Mouse (Mus musculus) liver, adult 2 months (tissue): Measurements from ENCODE around the gene Barx2. TPM values are rescaled to one million over a fixed set of nuclear protein-coding genes. Genes with fewer than 3 reads are reported as not detected.
A peak's percentile ranks its signal among the peaks of the same experiment; 100 is the strongest.

Experiments used
- DNase-seq: peaks from one replicate; pipeline ENCODE4 v3.0.0-alpha.2; 2011; ENCODE audit warnings: low read depth, low spot score; ENCODE audit errors: extremely low read depth
- H3K27ac ChIP-seq: fragments of 200-500 bp; replicated peaks from 2 replicates; pipeline ENCODE4 v1.5.1; 2012; ENCODE audit warnings: low read depth, mild to moderate bottlenecking, control low read depth, inconsistent platforms, low read length; ENCODE audit not compliant: insufficient read depth
- H3K27me3 ChIP-seq: fragments of 200-500 bp; 2 replicates; pipeline ENCODE4 v1.6.1; 2012; ENCODE audit warnings: mild to moderate bottlenecking, moderate library complexity, low read length, inconsistent platforms; ENCODE audit not compliant: control insufficient read depth, insufficient read depth
- H3K36me3 ChIP-seq: fragments of 200-500 bp; 2 replicates; pipeline ENCODE4 v1.6.1; 2012; ENCODE audit warnings: low read length, inconsistent platforms; ENCODE audit not compliant: control insufficient read depth, insufficient read depth
- H3K4me1 ChIP-seq: fragments of 200-500 bp; 2 replicates; pipeline ENCODE4 v1.6.1; 2011; ENCODE audit warnings: low read length; ENCODE audit not compliant: control insufficient read depth, insufficient read depth
- H3K4me3 ChIP-seq: fragments of 200-500 bp; 2 replicates; pipeline ENCODE4 v1.5.1; 2011; ENCODE audit warnings: low read depth, mild to moderate bottlenecking, control low read depth, low read length, moderate library complexity; ENCODE audit not compliant: insufficient read depth
- H3K79me2 ChIP-seq: fragments of 200-500 bp; 2 replicates; pipeline ENCODE4 v1.6.1; 2012; ENCODE audit warnings: inconsistent platforms, mild to moderate bottlenecking, low read length, moderate library complexity; ENCODE audit not compliant: control insufficient read depth, insufficient read depth
- H3K9ac ChIP-seq: fragments of 200-500 bp; 2 replicates; pipeline ENCODE4 v1.6.1; 2012; ENCODE audit warnings: low read depth, mild to moderate bottlenecking, control low read depth, inconsistent platforms, low read length
- CTCF ChIP-seq: fragments of 200-500 bp; IDR thresholded peaks from 2 replicates; pipeline ENCODE4 v1.5.1; 2011; ENCODE audit warnings: low read depth, low read length, control low read depth
- POLR2A ChIP-seq: fragments of 200-500 bp; IDR thresholded peaks from 2 replicates; pipeline ENCODE4 v1.6.1; 2011; ENCODE audit warnings: low read length, control low read depth; ENCODE audit not compliant: insufficient read depth; ENCODE audit errors: extremely low read depth
- WGBS: fragments of 180-500 bp; shearing (Covaris S2); methylation state at CpG from one replicate; pipeline ENCODE4 v1.1.7; 2018; 5-methylcytosine and 5-hydroxymethylcytosine counted together
- polyA plus RNA-seq: library from polyadenylated mRNA; depleted of rRNA; stranded (reverse); fragments of >200 nt; gene quantifications from 2 replicates; pipeline ENCODE4 v1.2.3, GENCODE M21; 2012
- total RNA-seq: library from RNA; depleted of rRNA; stranded (reverse); fragments of >200 nt; gene quantifications from 2 replicates; pipeline ENCODE4 v1.2.3, GENCODE M21; 2014

Gene Barx2
- total and polyA plus RNA-seq, 2 experiments: 0.09 TPM; not detected in 1

DNA sequence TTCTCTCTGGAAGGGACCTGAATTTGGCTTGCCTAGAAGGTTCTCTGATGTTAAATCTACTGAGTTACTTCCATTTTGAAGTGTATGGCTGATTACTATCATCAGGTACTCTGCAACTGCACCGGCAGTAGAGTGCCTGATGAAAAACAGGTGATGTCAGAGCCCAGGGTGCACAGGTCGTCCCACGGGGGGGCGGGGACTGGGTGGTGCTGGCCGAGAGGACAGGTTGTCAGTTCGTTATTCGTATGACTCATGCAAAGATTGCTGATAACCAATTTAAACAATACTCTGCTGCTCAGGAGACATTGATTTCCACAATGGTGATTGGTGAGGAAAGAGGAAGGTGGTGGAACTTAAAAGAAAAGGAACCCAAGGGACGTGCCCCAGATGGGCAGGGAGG is 61.6 kb downstream of the Barx2 start:
- DNase-seq: peak; percentile 19
- H3K4me1 ChIP-seq: no peaks in the 10 kb centered on the region; the same call in 1 of the 2 replicates
- no peaks in the 10 kb centered on the region for H3K27me3 ChIP-seq
- H3K79me2 ChIP-seq: no peaks in the 10 kb centered on the region
- H3K36me3 ChIP-seq: no peaks in the 10 kb centered on the region
- TF ChIP-seq CTCF (no peak), POLR2A (no peak)
- 17% methylated on average over 8 of the region's 8 CpGs for WGBS
- no peak overlapping the region for H3K27ac ChIP-seq
- no peak overlapping the region for H3K4me3 ChIP-seq
- H3K9ac ChIP-seq: no peak overlapping the region

DNA sequence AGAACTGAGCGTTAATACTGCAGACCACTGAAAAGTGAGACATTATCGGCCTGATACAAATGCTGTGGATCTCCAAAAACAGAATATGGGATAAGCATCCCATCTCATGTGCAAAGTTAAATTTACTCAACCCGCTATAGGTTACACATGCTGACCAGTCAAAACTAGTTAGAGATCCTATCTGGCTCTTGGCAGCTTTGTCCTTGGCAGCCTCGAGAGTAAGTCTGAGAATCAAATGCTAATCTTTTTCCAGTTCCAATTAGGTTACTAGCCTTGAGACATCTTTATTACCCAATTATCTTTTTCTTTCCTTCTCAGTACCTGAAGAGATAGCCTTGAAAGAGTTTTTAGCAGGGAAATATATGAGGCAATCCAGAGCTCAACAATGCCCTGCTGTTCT is 62.6 kb downstream of the Barx2 start:
- DNase-seq: no peak
- 86% methylated on average over 4 of the region's 4 CpGs for WGBS

DNA sequence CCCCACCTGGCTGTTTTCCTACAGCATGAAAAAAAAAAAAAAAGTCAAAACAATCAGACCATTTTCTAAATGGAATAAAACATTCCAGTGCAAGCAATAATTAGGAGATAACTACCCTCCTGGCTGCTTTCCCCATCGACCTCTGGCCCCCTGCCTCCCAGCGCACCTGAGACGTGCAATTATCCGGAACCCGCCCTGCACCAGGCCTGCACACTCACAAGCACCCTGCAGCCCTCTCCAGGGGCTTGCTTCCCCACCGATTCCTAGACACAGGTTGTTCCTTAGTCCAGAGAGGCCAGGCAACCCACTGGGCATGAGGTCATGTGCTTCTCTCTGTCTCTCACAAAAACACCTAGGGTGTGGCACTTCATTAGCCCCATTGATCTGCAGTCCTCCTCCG is 63.9 kb downstream of the Barx2 start:
- no peak overlapping the region for H3K4me3 ChIP-seq
- 82% methylated on average over 7 of the region's 7 CpGs for whole genome bisulfite sequencing
- H3K79me2 ChIP-seq: no peaks in the 10 kb centered on the region
- H3K36me3 ChIP-seq: no peaks in the 10 kb centered on the region
- no peak for DNase-seq
- no peaks in the 10 kb centered on the region; the same call in 1 of the 2 replicates for H3K4me1 ChIP-seq
- no peak overlapping the region for H3K9ac ChIP-seq
- no peak overlapping the region for H3K27ac ChIP-seq
- no peaks in the 10 kb centered on the region for H3K27me3 ChIP-seq
- no peak for TF ChIP-seq POLR2A
- no peak for TF ChIP-seq CTCF

More for the DNA sequence above, 62.6 kb downstream of the Barx2 start:
- H3K4me1 ChIP-seq: no peaks in the 10 kb centered on the region; the same call in 1 of the 2 replicates
- H3K36me3 ChIP-seq: no peaks in the 10 kb centered on the region
- H3K27ac ChIP-seq: no peak overlapping the region
- TF ChIP-seq POLR2A: no peak
- no peak for TF ChIP-seq CTCF
- no peak overlapping the region for H3K9ac ChIP-seq
- no peaks in the 10 kb centered on the region for H3K27me3 ChIP-seq
- no peaks in the 10 kb centered on the region for H3K79me2 ChIP-seq
- H3K4me3 ChIP-seq: no peak overlapping the region

GRCm38 (mm10) chr9:31844614-31845013 is 68.6 kb downstream of the Barx2 start:
- DNase-seq: no peak
- 76% methylated on average over 5 of the region's 5 CpGs for WGBS
- Histone ChIP-seq H3K27ac (no peak overlapping the region), H3K36me3 (no peaks in the 10 kb centered on the region), H3K27me3 (no peaks in the 10 kb centered on the region), H3K4me3 (no peak overlapping the region), H3K79me2 (no peaks in the 10 kb centered on the region), H3K9ac (no peak overlapping the region), H3K4me1 (no peaks in the 10 kb centered on the region)
- TF ChIP-seq POLR2A (no peak), CTCF (no peak)

DNA sequence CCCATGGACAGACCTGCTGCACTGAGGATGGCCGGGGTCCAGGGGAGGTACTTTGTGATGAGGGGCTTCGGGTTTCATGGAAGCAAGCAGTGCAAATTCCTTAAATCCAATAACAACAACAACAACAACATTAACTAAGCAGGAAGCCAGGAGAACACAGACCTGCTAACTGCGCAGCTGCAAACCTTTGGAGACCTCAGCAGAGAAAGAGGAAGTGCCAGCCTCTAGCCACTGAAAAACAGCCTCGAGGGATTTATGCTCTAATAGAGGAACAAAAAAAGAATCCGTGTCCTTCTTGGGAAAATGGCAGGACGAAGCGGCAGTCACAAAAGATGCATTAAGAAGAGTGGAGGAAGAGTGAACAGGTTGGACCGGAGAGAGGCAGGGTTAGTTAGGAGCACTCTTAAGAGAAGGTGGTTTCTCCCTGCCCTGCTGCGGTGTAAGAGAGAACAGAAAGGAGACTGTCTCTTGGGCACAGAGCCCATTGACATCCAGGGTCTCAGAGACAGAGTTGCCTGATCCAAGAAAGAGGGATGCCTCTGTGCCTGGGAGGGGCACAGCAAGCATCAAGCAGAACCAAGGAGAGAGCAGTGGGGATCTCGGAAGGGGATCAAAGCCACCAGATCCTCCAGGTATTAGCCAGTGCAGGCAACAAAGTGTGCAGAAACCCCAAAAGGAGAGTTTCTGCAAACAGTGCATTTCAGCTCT is 72.0 kb downstream of the Barx2 start:
- Histone ChIP-seq H3K4me1 (no peaks in the 10 kb centered on the region), H3K27me3 (no peaks in the 10 kb centered on the region), H3K4me3 (no peak overlapping the region), H3K79me2 (no peaks in the 10 kb centered on the region), H3K27ac (no peak overlapping the region), H3K9ac (no peak overlapping the region), H3K36me3 (no peaks in the 10 kb centered on the region)
- no peak for DNase-seq
- TF ChIP-seq CTCF: no peak
- no peak for TF ChIP-seq POLR2A
- 67% methylated on average over 10 of the region's 10 CpGs for WGBS

DNA sequence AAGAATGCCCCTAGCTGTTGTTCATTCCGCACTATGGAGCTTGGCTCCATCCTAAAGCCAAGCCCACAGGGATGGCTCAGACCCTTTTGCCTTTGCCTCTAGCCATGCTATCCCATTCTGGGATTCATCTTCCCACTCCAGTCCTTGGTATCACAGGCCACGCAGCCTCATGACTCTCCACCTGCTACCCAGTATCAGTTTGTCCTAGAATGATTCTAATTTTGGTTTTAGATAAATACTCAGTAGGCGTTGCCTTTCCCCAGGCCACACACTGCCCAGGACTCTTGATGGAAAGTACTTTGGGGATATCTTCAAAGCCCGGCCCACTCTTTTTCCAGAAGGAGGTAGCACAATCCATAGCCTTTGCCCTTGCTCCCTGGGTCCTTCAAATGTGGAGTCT is 72.7 kb downstream of the Barx2 start:
- Histone ChIP-seq H3K27ac (no peak overlapping the region), H3K79me2 (no peaks in the 10 kb centered on the region), H3K4me1 (no peaks in the 10 kb centered on the region), H3K36me3 (no peaks in the 10 kb centered on the region), H3K9ac (no peak overlapping the region), H3K4me3 (no peak overlapping the region), H3K27me3 (no peaks in the 10 kb centered on the region)
- TF ChIP-seq POLR2A (no peak), CTCF (no peak)
- DNase-seq: no peak
- WGBS: 83% methylated on average over 4 of the region's 4 CpGs
